In genomic region chr7:101108653-101109005, GRCm38 (mm10) we compare ENCODE assay signal across 8 mouse cellular contexts. TPM values are rescaled to one million over a fixed set of nuclear protein-coding genes. Genes with fewer than 3 reads are reported as not detected.
A peak's percentile ranks its signal among the peaks of the same experiment; 100 is the strongest.
DNase-seq lines count a peak whose midpoint lies in the region; ATAC-seq and TF ChIP-seq lines count a peak whose summit lies in the region.

No protein-coding gene starts in this region.

- H3K9me3 ChIP-seq in E14TG2a.4 (ENCODE audit: low read length) = no peaks in the 10 kb centered on the region
- H3K9me3 ChIP-seq in heart, postnatal 0 days (replicated peaks; ENCODE audit: control insufficient read depth, low read length) = 0 out of 2 replicates have a peak, but pooled peaks cover 2% of the 10 kb centered on the region
- H3K9me3 ChIP-seq in stomach, embryonic 16.5 days (replicated peaks; ENCODE audit: control insufficient read depth, low read length) = no peaks in the 10 kb centered on the region

- H3K4me1 ChIP-seq in kidney, adult 2 months (ENCODE audit: control insufficient read depth, insufficient read depth, low read length) = peaks cover 12% of the 10 kb centered on the region; the same call in 1 of the 2 replicates
- H3K4me1 ChIP-seq in E14TG2a.4 (replicated peaks; ENCODE audit: low read depth, low read length) = peaks cover 30% of the 10 kb centered on the region
- peaks cover 1% of the 10 kb centered on the region; the same call in 1 of the 2 replicates for H3K4me1 ChIP-seq in cortical plate, adult 2 months (ENCODE audit: control insufficient read depth, insufficient read depth, low read length)
- H3K4me1 ChIP-seq in heart, postnatal 0 days (ENCODE audit: control insufficient read depth, insufficient read depth) = peaks cover 10% of the 10 kb centered on the region
- H3K4me1 ChIP-seq in stomach, embryonic 16.5 days (ENCODE audit: control insufficient read depth, insufficient read depth, low read length) = peaks cover 14% of the 10 kb centered on the region

- no peak for DNase-seq in kidney, adult 2 months
- no peak for DNase-seq in kidney, adult 18-20 months
- peak; percentile 86 for DNase-seq in heart, postnatal 0 days (ENCODE audit: low spot score)
- DNase-seq in lung, postnatal 14 days = peak; percentile 84
- DNase-seq in frontal cortex, postnatal 14 days (ENCODE audit: low spot score in 2 of 2) = no peak

- H3K9ac ChIP-seq in heart, postnatal 0 days (replicated peaks; ENCODE audit: low read depth, low read length) = peak overlapping the region; percentile 89
- peak overlapping the region; percentile 77 for H3K9ac ChIP-seq in stomach, embryonic 16.5 days (ENCODE audit: low read length)

- peak overlapping the region; percentile 96 for H3K4me3 ChIP-seq in kidney, adult 2 months (ENCODE audit: insufficient read depth, low read depth, low read length)
- H3K4me3 ChIP-seq in E14TG2a.4 (replicated peaks; ENCODE audit: low read length) = peak overlapping the region; percentile 94
- H3K4me3 ChIP-seq in cortical plate, adult 2 months (ENCODE audit: insufficient read depth, low read length) = peak overlapping the region; percentile 97
- H3K4me3 ChIP-seq in heart, postnatal 0 days (ENCODE audit: low read depth, low read length) = peak overlapping the region; percentile 89
- H3K4me3 ChIP-seq in stomach, embryonic 16.5 days (replicated peaks; ENCODE audit: low read length) = peak overlapping the region; percentile 65

- peak overlapping the region; percentile 95 for H3K4me2 ChIP-seq in heart, postnatal 0 days (ENCODE audit: low read depth, low read length)
- peak overlapping the region; percentile 70 for H3K4me2 ChIP-seq in stomach, embryonic 16.5 days (ENCODE audit: low read depth, low read length)

- H3K27ac ChIP-seq in kidney, adult 2 months (ENCODE audit: insufficient read depth, low read depth, low read length) = peak overlapping the region; percentile 92
- H3K27ac ChIP-seq in cortical plate, adult 2 months (ENCODE audit: insufficient read depth, low read length) = peak overlapping the region; percentile 84
- peak overlapping the region; percentile 95 for H3K27ac ChIP-seq in heart, postnatal 0 days (ENCODE audit: low read depth)
- H3K27ac ChIP-seq in stomach, embryonic 16.5 days (ENCODE audit: low read length) = peak overlapping the region; percentile 94

- no peaks in the 10 kb centered on the region for H3K27me3 ChIP-seq in kidney, adult 2 months (replicated peaks; ENCODE audit: control insufficient read depth, insufficient read depth, low read length)
- H3K27me3 ChIP-seq in E14TG2a.4 (ENCODE audit: insufficient read depth, low read length) = 0 out of 2 replicates have a peak, but pooled peaks cover 2% of the 10 kb centered on the region
- no peaks in the 10 kb centered on the region for H3K27me3 ChIP-seq in heart, postnatal 0 days (ENCODE audit: control insufficient read depth, insufficient read depth, low read length)
- no peaks in the 10 kb centered on the region for H3K27me3 ChIP-seq in stomach, embryonic 16.5 days (ENCODE audit: control insufficient read depth, insufficient read depth, low read length)

- WGBS in kidney, adult 2 months = 3% methylated on average over 22 of the region's 35 CpGs
- 0% methylated on average over 6 of the region's 35 CpGs for WGBS in heart, postnatal 0 days
- WGBS in stomach, embryonic 16.5 days = 1% methylated on average over 18 of the region's 35 CpGs

- H3K36me3 ChIP-seq in kidney, adult 2 months (ENCODE audit: control insufficient read depth, insufficient read depth, low read length) = no peaks in the 10 kb centered on the region; the same call in 1 of the 2 replicates
- peaks cover 13% of the 10 kb centered on the region for H3K36me3 ChIP-seq in E14TG2a.4 (ENCODE audit: insufficient read depth, low read length)
- H3K36me3 ChIP-seq in heart, postnatal 0 days (replicated peaks; ENCODE audit: control insufficient read depth, insufficient read depth, low read length) = peaks cover 12% of the 10 kb centered on the region
- no peaks in the 10 kb centered on the region for H3K36me3 ChIP-seq in stomach, embryonic 16.5 days (ENCODE audit: control insufficient read depth, insufficient read depth, low read length)

- no peak for TF ChIP-seq CTCF in kidney, adult 2 months (conservative IDR thresholded peaks at IDR 0.05; ENCODE audit: insufficient read depth, insufficient read length, low read depth, low read length)
- TF ChIP-seq CTCF in E14TG2a.4 (conservative IDR thresholded peaks at IDR 0.05; ENCODE audit: low read length) = no peak
- TF ChIP-seq CTCF in cortical plate, adult 2 months (IDR thresholded peaks at IDR 0.05; ENCODE audit: extremely low read depth, insufficient read depth, low read length) = no peak
- no peak for TF ChIP-seq CTCF in heart, postnatal 0 days (IDR thresholded peaks at IDR 0.05; ENCODE audit: low read depth)

- peak; percentile 57 for TF ChIP-seq POLR2A in kidney, adult 2 months (IDR thresholded peaks at IDR 0.05; ENCODE audit: low read depth, low read length)
- TF ChIP-seq POLR2A in cortical plate, adult 2 months (IDR thresholded peaks at IDR 0.05; ENCODE audit: extremely low read depth, insufficient read depth, low read length) = peak; percentile 58; the same call in 1 of the 2 replicates

- no peak for TF ChIP-seq EP300 in heart, postnatal 0 days (IDR thresholded peaks at IDR 0.05; ENCODE audit: low read depth)

- no peak for ATAC-seq in heart, postnatal 0 days (ENCODE audit: insufficient read depth, low read depth)
- peak; percentile 91 for ATAC-seq in stomach, embryonic 16.5 days (ENCODE audit: insufficient read depth, low FRiP score)

RNA-seq across cellular contexts. Expression of gene Fchsd2, which starts 16.0 kb away (rescaled TPM):
- 5.3 and 7.1 TPM in 2 replicates for polyA plus RNA-seq in kidney, adult 2 months (2012; rRNA removed)
- polyA plus RNA-seq in cortical plate, adult 2 months (2012; rRNA removed) = 20.4 and 21.8 TPM in 2 replicates
- total RNA-seq in heart, postnatal 0 days (2014; rRNA removed; ENCODE audit: low replicate concordance) = 15.6 and 19.3 TPM in 2 replicates
- polyA plus RNA-seq in heart, postnatal 0 days (2015; fragmentation: Nextera tagmentation; extraction: Ambion mirVana) = 8.7 and 9.7 TPM in 2 replicates
- polyA plus RNA-seq in stomach, embryonic 16.5 days (2015; fragmentation: Nextera tagmentation; extraction: Ambion mirVana) = 20.0 and 21.5 TPM in 2 replicates

Comparison
In these comparisons a context has a peak if more than half of its experiments do, and no peak if none do; other contexts are left out.
1. DNase-seq: peak in heart, postnatal 0 days (single experiment) and lung, postnatal 14 days (single experiment); none in kidney, adult 2 months (single experiment), kidney, adult 18-20 months (single experiment) and frontal cortex, postnatal 14 days (0 of 2).
2. Peak in every context shown above with its lines, with median percentiles within 50 percentile points of each other: H3K27ac ChIP-seq and H3K4me3 ChIP-seq.